In the genomic region with DNA sequence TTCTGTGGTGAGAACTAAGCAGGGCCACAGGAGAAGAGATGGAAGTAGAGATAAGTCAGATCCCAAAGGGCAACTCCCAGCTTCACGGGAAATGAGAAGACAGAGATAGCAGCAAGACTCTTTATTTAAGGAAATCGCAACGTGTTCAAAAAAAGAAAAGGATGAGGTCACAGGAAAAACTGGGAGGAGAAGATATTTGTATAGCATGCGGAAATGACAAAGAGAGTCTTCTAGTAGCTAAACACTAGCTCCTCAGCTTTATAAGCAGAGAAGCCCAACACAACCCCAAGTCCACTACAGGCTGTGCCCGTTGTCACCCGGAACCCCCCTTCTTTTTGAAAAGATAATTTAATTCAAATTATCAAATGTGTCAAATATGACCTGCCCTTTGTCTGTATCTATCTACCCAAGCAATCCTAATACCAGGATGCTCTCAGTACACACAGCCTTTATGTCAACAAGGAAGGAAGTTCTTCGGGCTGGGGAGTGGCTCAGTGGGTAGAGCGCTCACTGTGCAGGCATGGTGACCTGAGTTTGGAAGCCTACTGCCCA, we compare ENCODE assay signal across 17 mouse cellular contexts. TPM values are rescaled to one million over a fixed set of nuclear protein-coding genes. Genes with fewer than 3 reads are reported as not detected.
DNase-seq lines count a peak whose midpoint lies in the region; ATAC-seq lines count a peak whose summit lies in the region.
"Had no signal": no experiment of that assay in that cellular context is flagged by ENCODE, and none has a peak within 500 bp of the region (broad histone marks: within the 10 kb centered on the region; RNA-seq: fewer than 3 reads in every experiment).

No protein-coding gene starts in this region.

- H3K4me1 ChIP-seq in kidney, embryonic 16.5 days (ENCODE audit: insufficient read depth, low read length), result peaks cover 10% of the 10 kb centered on the region
- peaks cover 6% of the 10 kb centered on the region for H3K4me1 ChIP-seq in kidney, embryonic 14.5 days (ENCODE audit: control insufficient read depth, insufficient read depth, low read length)
- peaks cover 14% of the 10 kb centered on the region for H3K4me1 ChIP-seq in heart, embryonic 15.5 days (replicated peaks)

- no peaks in the 10 kb centered on the region for H3K27me3 ChIP-seq in kidney, embryonic 16.5 days (ENCODE audit: insufficient read depth, low read length)
- no peaks in the 10 kb centered on the region for H3K27me3 ChIP-seq in kidney, embryonic 14.5 days (ENCODE audit: control insufficient read depth, insufficient read depth, low read length)
- no peaks in the 10 kb centered on the region for H3K27me3 ChIP-seq in heart, embryonic 15.5 days
- H3K27me3 ChIP-seq: CH12.LX; embryonic facial prominence, embryonic 15.5 days; hindbrain, embryonic 15.5 days; midbrain, embryonic 15.5 days; neural tube, embryonic 15.5 days; Patski had no signal

- H3K27ac ChIP-seq in kidney, embryonic 16.5 days (ENCODE audit: low read length), result peak overlapping the region; percentile 43; the same call in 1 of the 2 replicates
- H3K27ac ChIP-seq in kidney, embryonic 14.5 days (ENCODE audit: low read depth, low read length), result no peak overlapping the region; the same call in 1 of the 2 replicates
- H3K27ac ChIP-seq in heart, embryonic 15.5 days, result peak overlapping the region; percentile 73
- H3K27ac ChIP-seq: embryonic facial prominence, embryonic 15.5 days; hindbrain, embryonic 15.5 days; liver, embryonic 14.5 days; midbrain, embryonic 15.5 days; neural tube, embryonic 15.5 days had no signal

- no peaks in the 10 kb centered on the region for H3K9me3 ChIP-seq in kidney, embryonic 16.5 days (ENCODE audit: low read length)
- no peaks in the 10 kb centered on the region for H3K9me3 ChIP-seq in kidney, embryonic 14.5 days (ENCODE audit: control insufficient read depth, low read length)
- no peaks in the 10 kb centered on the region for H3K9me3 ChIP-seq in heart, embryonic 15.5 days (replicated peaks)
- H3K9me3 ChIP-seq: embryonic facial prominence, embryonic 15.5 days; hindbrain, embryonic 15.5 days; midbrain, embryonic 15.5 days; neural tube, embryonic 15.5 days had no signal

- no peak overlapping the region for H3K4me2 ChIP-seq in kidney, embryonic 16.5 days (replicated peaks; ENCODE audit: low read depth, low read length)
- no peak overlapping the region for H3K4me2 ChIP-seq in kidney, embryonic 14.5 days (replicated peaks; ENCODE audit: low read depth, low read length)
- H3K4me2 ChIP-seq in heart, embryonic 15.5 days, result no peak overlapping the region
- H3K4me2 ChIP-seq: embryonic facial prominence, embryonic 15.5 days; hindbrain, embryonic 15.5 days; midbrain, embryonic 15.5 days; neural tube, embryonic 15.5 days had no signal

- no peak overlapping the region for H3K9ac ChIP-seq in kidney, embryonic 16.5 days (replicated peaks; ENCODE audit: low read length)
- no peak overlapping the region for H3K9ac ChIP-seq in kidney, embryonic 14.5 days (ENCODE audit: low read depth, low read length)
- no peak overlapping the region for H3K9ac ChIP-seq in heart, embryonic 15.5 days
- H3K9ac ChIP-seq: embryonic facial prominence, embryonic 15.5 days; hindbrain, embryonic 15.5 days; liver, embryonic 14.5 days; midbrain, embryonic 15.5 days; neural tube, embryonic 15.5 days had no signal

- H3K4me3 ChIP-seq in kidney, embryonic 16.5 days (ENCODE audit: low read length), result no peak overlapping the region
- no peak overlapping the region for H3K4me3 ChIP-seq in kidney, embryonic 14.5 days (ENCODE audit: low read length)
- H3K4me3 ChIP-seq in heart, embryonic 15.5 days, result no peak overlapping the region
- H3K4me3 ChIP-seq: embryonic facial prominence, embryonic 15.5 days; hindbrain, embryonic 15.5 days; midbrain, embryonic 15.5 days; neural tube, embryonic 15.5 days had no signal

- H3K36me3 ChIP-seq in kidney, embryonic 16.5 days (ENCODE audit: insufficient read depth, low read length), result no peaks in the 10 kb centered on the region
- H3K36me3 ChIP-seq in kidney, embryonic 14.5 days (ENCODE audit: control insufficient read depth, insufficient read depth, low read length), result peaks cover 5% of the 10 kb centered on the region; the same call in 1 of the 2 replicates
- no peaks in the 10 kb centered on the region for H3K36me3 ChIP-seq in heart, embryonic 15.5 days
- H3K36me3 ChIP-seq: embryonic facial prominence, embryonic 15.5 days; hindbrain, embryonic 15.5 days; midbrain, embryonic 15.5 days; neural tube, embryonic 15.5 days had no signal

- WGBS in kidney, embryonic 16.5 days, result 75% methylated on average over 8 of the region's 8 CpGs
- WGBS in kidney, embryonic 14.5 days, result 79% methylated on average over 8 of the region's 8 CpGs
- 54% methylated on average over 8 of the region's 8 CpGs for WGBS in heart, embryonic 15.5 days

- no peak for ATAC-seq in kidney, embryonic 16.5 days (ENCODE audit: low FRiP score, low TSS enrichment)
- no peak for ATAC-seq in kidney, embryonic 14.5 days (ENCODE audit: low FRiP score, low TSS enrichment)
- no peak for ATAC-seq in heart, embryonic 15.5 days (replicated peaks; ENCODE audit: insufficient number of reproducible peaks, insufficient read depth, low FRiP score, low read depth)
- ATAC-seq in cerebellum, adult (ENCODE audit: insufficient number of reproducible peaks, low FRiP score, low TSS enrichment), result no peak
- ATAC-seq: forebrain, embryonic 14.5 days; midbrain, embryonic 15.5 days; Patski had no signal

- DNase-seq in brain, adult 2 months (ENCODE audit: low read depth, low spot score), result peak; percentile 43
- peak; percentile 68 for DNase-seq in lung, postnatal 10 days
- no peak for DNase-seq in thymus, postnatal 10 days (ENCODE audit: low spot score in 2 of 2)
- DNase-seq: right cerebral cortex, adult 18-20 months had no signal

RNA-seq across cellular contexts. Expression of a gene that starts 3.1 kb away (rescaled TPM):
- polyA plus RNA-seq in kidney, embryonic 16.5 days (2015; fragmentation: Nextera tagmentation; extraction: Ambion mirVana), result 11.2 and 11.5 TPM in 2 replicates
- polyA plus RNA-seq in kidney, embryonic 14.5 days (2014; fragmentation: Nextera tagmentation; extraction: Ambion mirVana), result 14.1 and 16.2 TPM in 2 replicates
- 7.9 and 10.2 TPM in 2 replicates for polyA plus RNA-seq in heart, embryonic 15.5 days (2015; fragmentation: Nextera tagmentation; extraction: Ambion mirVana)

RNA-seq across cellular contexts. Expression of a gene that starts 25.6 kb away (rescaled TPM):
- 44.3 and 51.6 TPM in 2 replicates for polyA plus RNA-seq in kidney, embryonic 16.5 days (2015; fragmentation: Nextera tagmentation; extraction: Ambion mirVana)
- 26.4 and 34.1 TPM in 2 replicates for polyA plus RNA-seq in kidney, embryonic 14.5 days (2014; fragmentation: Nextera tagmentation; extraction: Ambion mirVana)
- 28.0 and 29.5 TPM in 2 replicates for polyA plus RNA-seq in heart, embryonic 15.5 days (2015; fragmentation: Nextera tagmentation; extraction: Ambion mirVana)

RNA-seq across cellular contexts. Expression of a gene that starts 37.3 kb away (rescaled TPM):
- polyA plus RNA-seq in kidney, embryonic 16.5 days (2015; fragmentation: Nextera tagmentation; extraction: Ambion mirVana), result not detected in 2 replicates
- not detected in 2 replicates for polyA plus RNA-seq in kidney, embryonic 14.5 days (2014; fragmentation: Nextera tagmentation; extraction: Ambion mirVana)
- not detected in 2 replicates for polyA plus RNA-seq in heart, embryonic 15.5 days (2015; fragmentation: Nextera tagmentation; extraction: Ambion mirVana)
- polyA plus RNA-seq: embryonic facial prominence, embryonic 15.5 days; forebrain, embryonic 14.5 days; hindbrain, embryonic 15.5 days; large intestine, adult 2 months; liver, embryonic 14.5 days; neural tube, embryonic 15.5 days; Patski had no signal

RNA-seq across cellular contexts. Expression of a gene that starts 40.3 kb away (rescaled TPM):
- 40.9 and 45.5 TPM in 2 replicates for polyA plus RNA-seq in kidney, embryonic 16.5 days (2015; fragmentation: Nextera tagmentation; extraction: Ambion mirVana)
- 32.7 and 37.5 TPM in 2 replicates for polyA plus RNA-seq in kidney, embryonic 14.5 days (2014; fragmentation: Nextera tagmentation; extraction: Ambion mirVana)
- polyA plus RNA-seq in heart, embryonic 15.5 days (2015; fragmentation: Nextera tagmentation; extraction: Ambion mirVana), result 65.8 and 78.0 TPM in 2 replicates

Comparison
In these comparisons a context has a peak if more than half of its experiments do, and no peak if none do; other contexts are left out.
1. DNase-seq: peak in brain, adult 2 months (single experiment) and lung, postnatal 10 days (single experiment); none in thymus, postnatal 10 days (0 of 2).